Mouse (Mus musculus): ENCODE results near the gene Cdh13.

DNA sequence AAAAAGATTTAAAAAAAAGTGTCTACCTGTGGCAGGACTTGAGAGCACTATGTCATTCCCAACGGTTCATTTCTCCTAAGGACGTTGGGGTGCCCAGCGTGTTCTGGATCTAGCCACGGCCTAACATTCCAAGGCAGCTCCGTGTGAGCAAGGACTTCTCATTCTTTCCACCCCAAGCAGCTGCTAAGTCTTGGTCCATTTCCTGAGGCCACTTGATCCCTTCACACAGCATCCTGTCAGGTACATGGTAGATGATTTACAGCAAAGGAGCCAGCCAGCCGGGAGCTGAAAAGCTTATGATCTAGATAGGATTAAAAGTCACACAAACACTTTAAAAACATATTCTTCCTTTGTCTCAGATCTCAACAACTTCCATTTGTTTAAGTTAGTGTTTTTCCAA is 123.8 kb downstream of the Cdh13 start:
- TF ChIP-seq TCF12 (IDR thresholded peaks at IDR 0.05; ENCODE audit: insufficient read depth, poor library complexity, severe bottlenecking) = no peak
- TF ChIP-seq POLR2A (IDR thresholded peaks at IDR 0.05; ENCODE audit: insufficient read length, low read depth) = no peak
- no peak for TF ChIP-seq MYOD1 (IDR thresholded peaks at IDR 0.05; ENCODE audit: control insufficient read depth in 1 of 3, insufficient read length in 2 of 3, low read depth in 2 of 3)
- no peak for TF ChIP-seq E2F4 (IDR thresholded peaks at IDR 0.05; ENCODE audit: insufficient read depth)
- no peak for TF ChIP-seq MAX (IDR thresholded peaks at IDR 0.05; ENCODE audit: low read depth)
- TF ChIP-seq USF1 (IDR thresholded peaks at IDR 0.05; ENCODE audit: low read depth) = no peak

Measured in myocyte (in vitro differentiated cells).